Mouse (Mus musculus) heart, adult 11 months (tissue): ENCODE measurements around the gene Nup35.

Experiments used
- DNase-seq: peaks from one replicate; pipeline ENCODE4 v3.0.0; 2022

Nup35 gene

DNA sequence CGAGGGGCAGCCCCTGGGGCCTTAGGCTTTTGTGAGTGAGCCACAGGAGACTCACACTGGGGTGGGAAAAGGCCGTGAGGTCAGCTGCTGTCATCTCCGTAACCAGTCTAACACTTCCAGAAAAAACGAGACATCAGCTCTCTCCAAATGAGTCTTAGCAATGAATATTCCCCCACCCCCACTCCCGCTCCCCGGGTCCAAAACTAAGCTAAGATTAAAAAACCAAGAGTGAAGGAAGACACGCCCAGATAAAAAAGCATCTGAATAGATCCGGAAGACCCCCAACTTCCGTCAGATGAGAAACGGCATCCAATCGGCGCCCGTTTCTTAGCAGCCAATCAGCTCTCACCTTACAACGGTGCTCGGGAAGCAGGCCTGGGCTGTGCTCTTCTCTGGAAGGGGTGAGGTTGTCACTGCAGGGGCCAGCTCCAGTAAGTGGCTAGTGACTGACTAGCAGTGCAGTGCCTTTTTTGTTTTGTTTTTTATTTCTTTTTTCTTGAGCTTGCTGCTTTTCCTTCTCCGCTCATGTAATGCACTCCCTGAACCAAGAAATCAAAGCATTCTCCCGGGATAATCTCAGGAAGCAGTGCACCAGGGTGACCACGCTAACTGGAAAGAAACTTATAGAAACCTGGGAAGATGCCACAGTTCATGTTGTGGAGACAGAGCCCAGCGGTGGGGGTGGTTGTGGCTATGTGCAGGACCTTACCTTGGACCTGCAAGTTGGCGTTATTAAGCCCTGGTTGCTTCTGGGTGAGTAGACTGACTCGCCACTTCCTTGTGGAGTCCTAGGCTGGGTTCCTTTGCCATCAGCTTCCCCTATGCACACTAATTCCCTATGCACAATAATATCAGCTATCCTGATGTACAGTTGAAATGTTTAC is at the start of gene Nup35, which contains the start of gene Dusp19:
Gene Nup35 (plus strand): TSS at position 383 of the 884 bp plus-strand sequence.
Gene Dusp19 (plus strand): TSS at position 192 of the 884 bp plus-strand sequence.
- peak; percentile 100 for DNase-seq

DNA sequence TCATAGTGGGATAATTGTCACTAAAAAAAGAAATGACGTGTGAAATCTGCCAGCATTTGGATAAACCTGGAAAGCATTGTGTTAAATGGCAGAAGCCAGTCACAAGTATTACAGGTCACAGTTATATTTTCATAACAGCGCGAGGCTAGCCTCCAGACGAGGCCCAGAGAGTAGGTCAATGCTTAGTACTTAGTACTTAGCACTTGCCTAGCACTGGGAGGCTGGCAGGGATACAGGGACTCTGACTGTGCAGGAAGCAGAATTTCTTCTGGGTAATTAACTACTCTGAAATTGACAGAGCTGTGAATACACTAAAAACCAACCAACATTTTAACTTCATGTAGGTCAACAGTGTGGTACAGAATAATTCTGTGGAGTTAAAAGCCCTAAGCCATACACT is 49.6 kb upstream of the Nup35 start:
- peak; percentile 59 for DNase-seq

DNA sequence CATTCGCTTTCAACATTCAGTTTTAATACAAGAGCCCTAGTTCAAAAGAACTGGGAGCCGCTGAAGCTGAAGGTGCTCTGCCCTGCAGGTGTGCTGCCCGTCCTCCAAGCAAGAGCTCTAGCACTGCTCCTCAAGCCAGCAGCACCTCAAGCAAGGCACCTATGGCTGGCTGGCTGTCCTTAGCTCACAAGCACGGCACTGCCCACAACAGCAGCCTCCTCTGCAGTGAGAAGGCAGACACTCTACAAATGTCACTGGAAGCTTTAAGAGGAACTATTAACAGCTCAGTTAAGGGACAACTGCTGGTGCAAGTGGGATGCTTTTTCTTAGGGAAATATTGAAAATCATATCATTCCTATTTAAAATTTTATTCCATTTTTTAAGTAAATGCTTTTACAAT is 46.4 kb upstream of the Nup35 start:
- peak; percentile 81 for DNase-seq

DNA sequence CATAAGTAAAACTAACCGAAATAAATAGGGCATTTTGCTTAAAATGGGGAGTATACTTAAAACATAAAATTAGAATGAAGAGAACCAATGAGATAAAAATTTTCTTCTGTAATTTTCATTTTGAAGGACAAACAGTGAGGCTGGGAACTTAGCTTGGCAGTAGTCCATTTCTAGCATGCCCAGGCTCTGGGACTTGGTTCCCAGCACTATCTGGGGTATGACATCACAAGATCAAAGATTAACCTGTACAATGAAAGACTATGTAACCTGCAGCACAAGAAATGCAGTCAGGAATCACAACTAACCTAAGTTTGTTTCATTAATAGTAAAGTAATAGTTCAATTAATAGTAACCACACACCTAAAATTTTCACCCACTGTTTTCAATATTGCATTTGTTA is 39.8 kb upstream of the Nup35 start:
- no peak for DNase-seq

DNA sequence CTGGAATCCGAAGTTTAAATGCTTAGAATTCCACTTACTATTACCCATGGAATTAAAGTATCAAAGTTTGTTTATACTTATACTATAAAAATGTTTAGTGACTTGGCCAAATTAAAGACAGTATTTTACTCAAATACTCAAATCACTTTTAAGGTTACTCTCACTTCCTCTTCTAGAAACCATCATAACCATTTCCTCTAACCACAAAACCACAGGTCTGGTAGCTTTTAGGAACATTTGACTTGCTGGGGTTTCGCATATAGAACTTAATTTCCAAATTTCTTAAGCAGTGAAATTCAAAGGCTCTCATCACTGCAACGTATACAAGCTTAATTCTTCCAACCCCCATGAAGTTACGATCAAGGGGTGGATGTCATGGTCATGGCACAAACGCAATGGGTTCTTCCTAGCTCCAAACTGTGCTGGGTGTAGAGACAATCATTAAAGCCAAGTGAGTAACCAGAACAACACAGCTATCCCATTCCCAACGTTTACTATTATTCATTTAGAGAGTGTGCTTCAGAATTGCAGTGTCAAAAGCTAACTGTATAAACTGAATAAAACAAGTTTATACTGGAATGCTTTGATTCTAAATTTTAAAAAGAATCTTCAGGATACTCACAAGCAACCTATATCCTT is 37.7 kb upstream of the Nup35 start:
- peak; percentile 56 for DNase-seq

DNA sequence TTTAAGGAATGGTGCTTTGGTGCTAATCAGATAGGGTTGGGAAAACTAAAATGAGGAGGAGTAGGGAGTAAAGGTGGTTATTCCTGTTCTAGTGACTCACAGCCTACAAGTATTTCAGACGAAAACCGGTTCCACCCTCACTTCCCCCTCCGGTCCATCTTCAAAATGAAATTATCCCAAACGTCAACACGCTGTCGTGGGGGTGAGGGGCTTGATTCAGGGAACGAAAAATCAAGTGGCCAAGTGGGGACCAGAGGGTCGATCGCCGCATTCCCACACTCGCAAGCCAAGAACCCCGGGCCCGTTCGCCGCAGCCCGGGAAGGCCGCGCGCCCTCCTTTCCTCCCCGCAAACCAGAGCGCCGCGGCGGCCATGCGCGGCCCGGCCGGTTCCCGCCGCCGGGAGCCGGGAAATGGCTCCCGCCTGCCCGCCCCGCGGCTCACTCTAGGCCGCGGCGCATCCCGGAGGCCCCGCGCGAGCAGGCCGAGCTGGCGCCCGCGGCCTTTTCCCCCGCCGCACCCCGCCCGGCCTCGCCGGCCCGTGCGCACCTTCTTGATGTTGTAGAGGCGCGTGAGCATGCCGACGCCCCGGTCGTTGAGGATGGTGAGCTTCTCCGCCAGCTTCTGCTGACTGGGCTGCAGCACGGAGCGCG is 36.6 kb upstream of the Nup35 start:
- DNase-seq = no peak

DNA sequence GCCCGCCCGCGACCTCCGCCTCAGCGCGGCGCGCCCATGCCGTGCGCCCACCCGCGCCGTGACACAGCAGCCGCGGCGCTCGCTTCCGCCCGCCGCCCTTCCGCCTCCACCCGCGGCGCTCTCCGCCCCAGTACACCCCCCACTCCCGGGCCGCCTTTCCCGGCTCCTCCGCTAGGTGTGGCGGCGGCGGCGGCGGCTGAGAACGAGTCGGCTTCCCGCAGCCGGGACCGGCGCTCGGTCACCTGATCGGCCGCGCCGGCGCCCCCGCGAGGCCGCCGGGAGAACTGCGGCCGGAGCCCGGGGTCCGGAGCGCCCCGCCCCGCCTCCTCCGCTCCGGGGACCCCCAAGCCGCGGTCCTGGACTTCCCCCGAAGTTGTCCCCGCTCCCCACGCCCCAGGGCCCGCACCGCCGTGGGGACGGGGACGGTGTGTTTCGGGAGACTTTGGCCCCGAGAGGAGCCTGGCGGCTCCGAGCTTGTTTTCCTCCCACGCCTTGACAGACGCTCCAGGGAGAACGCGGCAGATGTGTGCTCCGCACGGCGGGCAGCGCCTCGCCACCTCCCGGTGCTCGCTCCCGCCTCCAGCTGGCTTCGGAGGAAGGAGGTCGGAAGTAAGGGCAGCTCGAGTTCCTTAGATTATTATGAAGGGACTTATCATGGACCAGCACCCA is 35.9 kb upstream of the Nup35 start, which contains the start of gene Nckap1:
Gene Nckap1 (minus strand): TSS at position 338 of the 669 bp plus-strand sequence.
- DNase-seq = peak; percentile 99

DNA sequence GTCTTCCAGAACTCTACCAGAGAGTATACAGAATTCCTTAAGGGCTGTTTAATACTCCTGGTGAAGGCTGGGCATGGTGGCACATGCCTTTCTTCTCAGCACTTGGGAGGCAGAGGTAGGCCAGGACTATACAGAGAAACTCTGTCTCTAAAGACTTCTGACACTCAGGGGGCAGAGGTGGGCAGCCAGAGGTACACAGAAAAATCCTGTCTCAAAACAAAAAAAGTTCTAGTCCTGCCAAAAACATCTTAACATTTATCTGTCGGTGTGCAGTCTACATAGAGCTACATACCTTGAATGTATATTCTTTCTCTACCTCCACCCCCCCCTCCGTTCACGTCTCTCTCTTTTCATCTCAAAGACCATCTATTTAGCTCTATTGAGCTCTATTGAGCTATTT is 34.7 kb upstream of the Nup35 start:
- DNase-seq = peak; percentile 55

DNA sequence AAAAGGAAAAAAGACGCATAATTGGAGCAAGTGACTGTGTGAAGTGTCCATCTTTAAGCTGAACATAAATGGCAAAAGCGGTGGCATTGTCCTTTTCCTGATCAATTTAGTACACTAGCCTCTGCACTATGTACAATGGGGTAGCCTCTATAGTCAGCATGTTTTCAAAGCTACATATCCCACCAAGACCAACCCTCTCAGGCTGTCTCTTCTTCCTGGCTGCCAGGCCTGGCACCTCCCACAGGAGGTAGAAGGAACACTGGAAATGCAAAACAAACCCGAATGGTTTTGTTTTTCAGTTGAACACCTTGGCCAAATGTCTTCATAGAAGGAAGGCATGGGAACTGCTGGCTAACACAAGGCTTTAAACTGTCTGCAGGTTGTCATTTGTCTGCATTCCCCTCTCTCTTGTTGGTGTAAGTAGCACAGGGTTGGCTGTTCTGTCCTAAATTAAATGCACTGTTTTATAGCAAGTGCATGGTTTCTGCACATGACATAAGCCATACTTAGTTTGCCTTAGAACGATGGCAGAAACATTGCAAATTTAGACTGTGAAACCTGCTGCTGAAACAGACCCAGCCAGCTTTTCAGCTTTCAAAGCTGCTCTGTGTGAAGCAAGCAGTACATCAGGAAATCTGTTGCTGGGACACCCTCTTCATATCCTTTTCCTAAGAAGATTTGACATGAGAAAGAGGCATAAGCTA is 22.7 kb upstream of the Nup35 start:
- no peak for DNase-seq

DNA sequence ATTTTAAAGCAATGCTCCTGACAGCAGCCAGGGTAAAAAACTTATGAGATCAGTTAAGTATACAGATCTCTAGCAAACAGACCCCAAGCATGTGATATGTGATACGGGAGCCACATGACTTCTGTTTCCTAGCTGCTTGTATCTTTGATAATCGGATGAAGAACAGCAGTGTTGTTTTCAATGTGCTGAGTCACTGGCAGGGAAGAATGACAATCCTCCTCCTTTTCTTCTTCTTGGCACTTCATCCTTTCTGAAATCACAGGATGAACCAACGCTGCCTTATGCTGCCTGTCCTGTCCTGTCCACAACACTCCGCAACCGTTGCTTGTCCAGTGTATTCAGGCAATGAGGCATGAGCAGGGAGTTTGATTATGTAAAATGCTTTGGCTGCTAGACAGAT is 20.1 kb upstream of the Nup35 start:
- DNase-seq = peak; percentile 78

DNA sequence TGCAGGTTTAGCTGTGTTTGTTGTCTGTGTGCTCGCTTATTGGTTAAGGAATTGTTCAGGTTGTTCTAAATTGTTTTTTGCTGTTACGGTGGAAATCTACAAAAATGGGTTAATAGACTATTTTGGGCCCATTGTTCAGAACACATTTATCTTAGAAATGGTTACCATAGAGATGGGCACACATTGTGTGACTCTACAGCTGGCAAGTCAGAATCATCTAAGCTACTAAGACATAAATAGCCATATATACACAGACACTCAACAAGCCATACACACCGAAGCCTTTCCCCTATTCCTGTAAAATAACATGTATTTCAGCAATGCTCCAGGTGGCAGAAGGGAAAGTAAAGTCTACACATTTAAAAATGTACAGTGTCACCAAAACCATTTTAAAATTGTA is 17.2 kb upstream of the Nup35 start:
- DNase-seq = no peak

DNA sequence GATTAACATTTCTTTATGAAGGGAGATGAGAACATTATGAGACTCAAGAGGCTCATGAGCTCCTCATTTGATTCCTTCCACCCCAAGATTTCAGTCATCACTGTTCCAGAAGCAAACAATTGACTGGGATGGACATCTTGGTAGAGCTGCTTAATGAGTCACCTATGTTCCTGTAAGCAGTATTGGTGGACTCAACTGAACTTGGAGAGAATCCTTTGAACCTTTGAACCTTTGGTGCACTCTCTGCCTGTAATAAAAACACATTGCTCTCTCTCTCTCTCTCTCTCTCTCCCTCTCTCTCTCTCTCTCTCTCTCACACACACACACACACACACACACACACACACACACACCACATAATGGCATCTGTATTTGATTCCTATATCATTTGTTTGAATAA is 16.4 kb upstream of the Nup35 start:
- DNase-seq = no peak

DNA sequence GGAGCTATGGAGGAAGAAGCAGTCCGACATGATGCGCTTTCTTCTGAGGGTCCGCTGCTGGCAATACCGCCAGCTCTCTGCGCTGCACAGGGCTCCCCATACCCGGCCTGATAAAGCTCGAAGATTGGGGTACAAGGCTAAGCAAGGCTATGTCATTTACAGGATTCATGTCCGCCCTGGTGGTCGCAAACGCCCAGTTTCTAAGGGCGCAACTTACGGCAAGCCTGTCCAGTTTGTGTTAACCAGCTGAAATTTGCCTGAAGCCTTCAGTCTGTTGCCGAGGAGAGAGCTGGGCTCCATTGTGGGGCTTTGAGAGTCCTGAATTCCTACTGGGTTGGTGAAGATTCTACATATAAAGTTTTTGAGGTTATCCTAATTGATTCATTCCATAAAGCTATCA is 14.3 kb upstream of the Nup35 start:
- peak; percentile 60 for DNase-seq

DNA sequence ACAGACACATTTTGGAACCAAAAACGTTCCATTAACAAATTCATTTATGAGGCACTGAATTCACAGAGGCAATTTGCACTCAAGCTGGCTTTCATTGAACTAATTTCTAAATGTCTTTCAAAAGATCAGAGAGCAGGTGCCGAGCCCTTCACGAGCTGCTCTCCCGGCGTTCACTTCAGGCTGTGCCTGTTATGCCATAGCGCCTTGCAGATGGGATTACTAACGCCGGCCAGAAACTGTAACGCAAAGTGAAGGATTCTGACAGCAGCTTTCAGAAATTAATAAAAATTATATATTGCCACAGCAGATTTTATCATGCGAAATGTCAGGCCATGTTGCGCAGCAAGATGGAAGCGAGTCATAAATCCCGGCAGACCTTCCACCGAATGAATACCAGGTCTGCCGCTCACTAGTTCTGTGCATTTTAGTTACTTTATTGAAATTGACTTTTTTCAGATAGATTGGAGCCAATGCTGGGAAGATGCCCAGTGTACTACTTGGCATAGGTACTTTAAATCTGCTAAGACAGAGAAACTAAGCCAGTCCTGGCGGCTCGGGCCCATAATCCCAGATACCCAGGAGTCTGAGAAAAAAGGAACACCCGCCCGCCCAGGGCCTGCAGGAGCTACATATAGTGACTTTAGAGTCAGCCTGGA is 13.1 kb upstream of the Nup35 start:
- DNase-seq = peak; percentile 36

DNA sequence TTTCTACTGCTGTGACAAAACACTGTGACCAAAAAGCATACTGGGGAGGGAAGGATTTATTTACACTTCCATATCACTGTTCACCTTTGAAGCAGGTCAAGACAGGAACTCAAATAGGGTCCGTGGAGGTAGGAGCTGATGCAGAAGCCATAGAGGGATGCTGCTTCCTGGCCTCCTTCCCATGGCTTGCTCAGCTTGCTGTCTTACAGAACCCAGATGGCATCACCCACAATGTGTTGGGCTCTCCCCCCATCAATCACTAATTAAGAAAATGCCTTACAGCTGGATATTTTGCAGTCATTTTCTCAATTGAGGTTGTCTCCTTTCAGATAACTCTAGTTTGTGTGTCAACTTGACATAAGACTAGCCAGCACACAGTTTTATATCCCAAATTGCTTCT is 4.8 kb upstream of the Nup35 start:
- peak; percentile 63 for DNase-seq

DNA sequence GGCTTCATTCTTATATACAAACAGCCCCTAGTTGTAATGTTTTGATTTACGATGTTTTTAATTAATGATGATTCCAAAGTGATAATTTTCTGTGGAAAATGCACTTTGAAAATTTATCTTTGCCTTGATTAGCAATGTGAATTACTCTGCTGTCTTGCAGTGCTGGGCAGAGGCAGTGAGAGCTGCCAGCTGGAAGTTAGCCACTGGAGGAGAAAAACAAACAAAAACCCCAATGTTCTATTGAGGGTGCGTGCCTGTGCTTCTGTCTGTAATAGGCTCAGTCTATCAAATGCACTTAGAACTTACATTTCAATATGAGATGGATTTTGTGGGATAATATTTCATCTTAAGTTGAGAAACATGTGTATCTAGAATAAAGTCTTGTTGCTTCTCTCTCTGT is 4.2 kb upstream of the Nup35 start:
- DNase-seq = peak; percentile 49

DNA sequence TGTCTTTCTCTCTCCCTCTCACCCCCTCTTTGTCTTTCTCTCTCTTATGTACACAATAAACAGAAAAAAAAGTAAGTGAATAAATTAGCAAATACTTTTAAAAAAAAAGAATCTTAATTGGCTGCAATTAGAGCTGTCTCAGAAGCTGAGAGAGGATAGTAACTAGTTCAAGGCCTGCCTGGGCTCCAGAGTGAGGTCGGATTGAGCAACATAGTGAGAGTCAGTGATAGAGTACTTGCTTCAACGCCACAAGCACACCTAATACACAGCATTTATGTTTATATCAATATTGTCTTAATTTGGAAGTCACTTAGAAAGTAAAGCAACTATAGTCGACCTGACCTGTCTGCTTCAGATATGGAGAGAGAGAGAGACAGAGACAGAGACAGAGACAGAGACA is 2.0 kb downstream of the Nup35 start:
- peak; percentile 76 for DNase-seq

DNA sequence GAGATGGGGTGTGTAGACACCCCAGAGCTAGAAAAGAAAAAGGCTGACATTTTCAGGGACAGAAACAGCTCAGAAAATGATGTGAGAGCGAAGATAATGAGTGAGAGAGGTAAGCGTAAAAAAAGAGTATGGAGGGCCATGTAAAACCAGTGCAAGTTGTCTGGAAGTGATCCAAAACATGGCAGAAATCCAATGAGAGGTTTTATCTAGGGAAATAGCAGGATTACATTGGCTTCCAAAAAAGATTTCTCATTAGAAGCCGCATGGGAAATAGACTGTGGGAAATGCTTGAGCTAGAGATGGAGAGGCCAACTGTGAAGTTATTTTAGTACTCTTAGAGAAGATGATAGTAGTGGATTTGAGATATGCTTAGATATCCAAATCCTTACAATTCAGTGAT is 4.9 kb downstream of the Nup35 start:
- DNase-seq = peak; percentile 76

DNA sequence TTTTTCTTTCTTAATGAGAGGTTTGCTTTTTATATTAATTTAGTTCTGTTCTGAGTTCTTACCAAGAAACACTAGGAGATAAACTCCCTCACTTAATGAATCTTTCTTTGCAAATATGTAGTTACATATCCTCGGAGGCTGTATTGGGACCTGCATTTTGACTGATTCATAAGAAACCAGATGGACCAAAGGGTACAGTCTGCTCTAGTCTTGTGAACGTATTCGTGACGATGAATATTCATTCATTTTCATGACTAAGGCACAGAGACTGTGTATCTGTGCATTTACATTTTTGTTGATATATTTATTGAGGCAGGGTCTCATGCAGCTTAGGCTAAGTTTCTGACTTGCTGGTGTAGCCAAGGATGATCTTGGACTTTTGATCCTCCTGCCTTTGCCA is 7.5 kb downstream of the Nup35 start:
- no peak for DNase-seq

DNA sequence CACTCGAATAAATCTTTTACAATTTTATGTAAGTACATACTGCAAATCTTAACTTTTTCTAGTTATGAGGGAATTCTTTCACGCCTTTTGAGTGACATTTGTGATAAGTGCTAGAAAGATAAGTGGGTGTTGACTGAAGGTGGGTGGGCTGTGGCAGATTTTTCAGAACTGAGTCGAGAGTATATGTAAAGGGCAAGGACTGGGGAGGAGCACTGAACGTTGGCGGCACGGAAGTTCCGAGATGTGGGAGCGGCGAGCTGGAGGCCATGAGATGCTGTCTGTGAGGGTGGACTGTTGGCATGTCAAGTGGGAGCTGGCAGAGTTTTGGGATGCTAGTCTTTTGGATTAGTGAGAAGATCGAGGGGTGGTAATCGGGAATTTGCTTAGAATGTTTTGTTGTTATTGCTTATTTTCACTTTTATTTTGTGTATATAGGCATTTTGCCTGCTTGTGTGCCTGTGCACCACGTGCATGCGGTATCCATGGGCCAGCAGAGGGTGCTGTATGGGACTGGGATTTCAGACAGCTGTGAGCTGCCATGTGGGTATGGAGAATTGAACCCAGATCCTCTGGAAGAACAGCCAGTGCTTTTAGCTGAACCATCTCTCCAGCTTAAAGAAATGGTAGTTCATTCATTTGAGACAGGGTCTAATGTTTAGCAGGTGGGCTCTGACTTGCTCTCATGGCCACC is 15.4 kb downstream of the Nup35 start:
- DNase-seq = peak; percentile 86
